Mouse (Mus musculus): ENCODE results near the gene Zranb3.

GRCm38 (mm10) chr1:128080936-128081696 lies 21.7 kb downstream of the Zranb3 start:
- TF ChIP-seq CTCF (IDR thresholded peaks at IDR 0.05; ENCODE audit: low read depth) = no peak
- no peak for TF ChIP-seq EP300 (optimal IDR thresholded peaks at IDR 0.05)
